Mouse (Mus musculus) midbrain, postnatal 0 days (tissue): ENCODE measurements around the gene Stk16. TPM values are rescaled to one million over a fixed set of nuclear protein-coding genes. Genes with fewer than 3 reads are reported as not detected.

ENCODE experiments used
- ATAC-seq: fragments of 200-750 bp; cut with Nextera tagmentation; 2 replicates; pipeline ENCODE4 v1.8.0; 2017; ENCODE audit warnings: moderate number of reproducible peaks, mild to moderate bottlenecking, moderate TSS enrichment, moderate library complexity; ENCODE audit not compliant: low FRiP score
- DNase-seq: peaks from one replicate; pipeline ENCODE4 v3.0.0-alpha.2; 2015; ENCODE audit warnings: low spot score
- H3K27ac ChIP-seq: fragments of 300-500 bp; sonication (generic); 2 replicates; pipeline ENCODE4 v1.5.1; 2014; ENCODE audit warnings: low read depth, mild to moderate bottlenecking, low read length, mixed read lengths
- H3K27me3 ChIP-seq: fragments of 300-500 bp; sonication (generic); 2 replicates; pipeline ENCODE4 v1.6.1; 2014; ENCODE audit warnings: low read length, control low read depth, mixed read lengths; ENCODE audit not compliant: insufficient read depth
- H3K36me3 ChIP-seq: fragments of 300-500 bp; sonication (generic); 2 replicates; pipeline ENCODE4 v1.6.1; 2014; ENCODE audit warnings: low read length, control low read depth, mixed read lengths; ENCODE audit not compliant: insufficient read depth
- H3K4me1 ChIP-seq: fragments of 300-500 bp; sonication (generic); 2 replicates; pipeline ENCODE4 v1.6.1; 2014; ENCODE audit warnings: mild to moderate bottlenecking, control low read depth, antibody characterized with exemption, low read length, mixed read lengths; ENCODE audit not compliant: insufficient read depth
- H3K4me2 ChIP-seq: fragments of 300-500 bp; sonication (generic); 2 replicates; pipeline ENCODE4 v1.6.1; 2014; ENCODE audit warnings: low read depth, mild to moderate bottlenecking, low read length, mixed read lengths; ENCODE audit not compliant: poor library complexity, severe bottlenecking
- H3K4me3 ChIP-seq: fragments of 300-500 bp; sonication (generic); 2 replicates; pipeline ENCODE4 v1.5.1; 2014; ENCODE audit warnings: low read depth, mild to moderate bottlenecking, low read length, moderate library complexity
- H3K9ac ChIP-seq: fragments of 300-500 bp; sonication (generic); replicated peaks from 2 replicates; pipeline ENCODE4 v1.6.1; 2014; ENCODE audit warnings: mild to moderate bottlenecking, low read length, moderate library complexity, mixed read lengths; ENCODE audit not compliant: poor library complexity, severe bottlenecking
- H3K9me3 ChIP-seq: fragments of 300-500 bp; sonication (generic); 2 replicates; pipeline ENCODE4 v1.6.1; 2016; ENCODE audit warnings: low read length, control low read depth
- CTCF ChIP-seq: IDR thresholded peaks from 2 replicates; pipeline ENCODE4 v1.5.1; 2016; ENCODE audit warnings: antibody characterized with exemption, mild to moderate bottlenecking
- WGBS: fragments of 180-500 bp; shearing (Covaris S2); extraction: QIAGEN DNeasy Blood & Tissue Kit; methylation state at CpG from one replicate; pipeline ENCODE4 v1.1.7; 2014; 5-methylcytosine and 5-hydroxymethylcytosine counted together
- polyA plus RNA-seq: library from polyadenylated mRNA; unstranded; fragments of >200 nt; fragmentation: Nextera tagmentation; extraction: Ambion mirVana; gene quantifications from 2 replicates; pipeline ENCODE4 v1.2.1, GENCODE M21; 2015
- total RNA-seq: library from RNA; depleted of rRNA; stranded (reverse); fragments of >200 nt; gene quantifications from 2 replicates; pipeline ENCODE4 v1.2.3, GENCODE M21; 2014

Stk16 gene
- total and polyA plus RNA-seq, 2 experiments from 2014 or later, result 111 to 130 TPM

DNA sequence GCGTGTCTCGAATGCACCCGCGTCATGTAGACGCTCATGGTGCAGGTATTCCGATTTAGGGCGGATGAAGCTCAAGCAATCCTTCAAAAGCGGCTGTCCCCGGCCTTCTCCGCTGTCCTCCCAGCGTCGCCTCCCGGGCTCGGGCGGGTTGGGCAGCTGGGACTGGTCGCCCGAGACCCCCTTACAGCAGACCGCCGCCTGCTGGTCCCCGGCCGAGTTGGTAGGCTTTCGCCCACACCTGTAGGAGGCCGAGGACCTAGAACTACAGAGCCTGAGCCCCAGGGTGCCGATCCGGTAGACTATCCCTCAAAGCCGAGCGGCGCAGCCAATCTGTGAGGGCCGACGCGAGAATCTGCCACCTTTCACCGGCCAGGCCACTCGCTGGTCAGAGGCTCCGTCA lies 8.9 kb downstream of the Stk16 start, which contains the start of gene Tuba4a:
Tuba4a (minus strand) TSS at position 335 of the 400 bp plus-strand sequence.
- WGBS, result 1% methylated on average over 31 of the region's 34 CpGs
- H3K4me1 ChIP-seq, result 0 out of 2 replicates have a peak, but pooled peaks cover 4% of the 10 kb centered on the region
- peak within 1 kb of the TSS; percentile 99 for H3K4me2 ChIP-seq
- no peaks in the 10 kb centered on the region for H3K9me3 ChIP-seq
- H3K9ac ChIP-seq, result peak within 1 kb of the TSS; percentile 73
- peaks cover 12% of the 10 kb centered on the region for H3K27me3 ChIP-seq
- peak; percentile 31 for DNase-seq
- H3K27ac ChIP-seq, result no peak within 1 kb of the TSS
- TF ChIP-seq CTCF, result peak; percentile 39; the same call in 1 of the 2 replicates
- peak; percentile 60 for ATAC-seq
- peak within 1 kb of the TSS; percentile 61 for H3K4me3 ChIP-seq
- peaks cover 7% of the 10 kb centered on the region; the same call in 1 of the 2 replicates for H3K36me3 ChIP-seq

DNA sequence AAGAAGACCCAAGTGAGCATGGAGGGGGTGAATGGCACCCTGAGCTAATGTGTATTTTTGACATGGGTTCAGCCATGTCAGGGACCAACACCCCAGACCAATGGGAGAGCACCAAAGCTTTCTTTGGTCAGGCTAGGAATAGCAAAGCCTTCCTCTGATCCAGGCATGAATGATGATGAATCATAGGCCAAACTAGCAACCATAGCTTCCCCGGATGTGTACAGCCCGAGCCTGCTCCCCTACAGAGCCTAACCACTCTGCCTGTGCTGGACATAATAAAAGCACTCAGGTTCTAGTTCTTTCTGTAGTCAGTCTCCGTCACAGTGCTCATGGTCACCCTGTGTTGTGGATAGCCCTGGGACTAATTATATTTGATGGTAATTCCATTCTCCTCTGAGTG lies 10.9 kb downstream of the Stk16 start:
- H3K4me1 ChIP-seq, result 0 out of 2 replicates have a peak, but pooled peaks cover 4% of the 10 kb centered on the region
- TF ChIP-seq CTCF, result no peak
- ATAC-seq (no peak), DNase-seq (no peak)
- H3K27me3 ChIP-seq, result peaks cover 12% of the 10 kb centered on the region
- H3K9ac ChIP-seq, result no peak overlapping the region
- no peak overlapping the region for H3K27ac ChIP-seq
- no peak overlapping the region for H3K4me3 ChIP-seq
- H3K4me2 ChIP-seq, result no peak overlapping the region
- WGBS, result 86% methylated on average over 3 of the region's 3 CpGs
- H3K36me3 ChIP-seq, result no peaks in the 10 kb centered on the region
- H3K9me3 ChIP-seq, result no peaks in the 10 kb centered on the region

DNA sequence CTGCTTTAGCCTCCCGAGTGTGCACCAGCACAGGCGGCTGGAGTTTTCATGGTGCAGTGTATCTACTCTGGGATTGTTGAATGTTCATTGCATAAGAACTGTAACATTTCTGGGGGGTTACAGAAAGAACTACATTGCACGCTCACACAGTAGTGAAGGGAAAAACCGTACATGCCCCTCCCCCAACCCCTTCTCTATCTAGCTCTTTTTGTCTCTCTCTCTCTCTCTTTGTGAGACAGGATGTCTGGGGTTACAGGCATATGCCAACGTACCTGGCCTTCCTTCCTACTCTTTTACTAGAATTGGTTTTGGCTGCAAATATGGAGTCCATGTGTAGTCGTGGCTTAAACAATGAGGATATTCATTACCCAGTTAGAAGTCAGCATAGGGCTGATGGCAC lies 12.3 kb downstream of the Stk16 start:
- no peak for ATAC-seq
- no peaks in the 10 kb centered on the region for H3K9me3 ChIP-seq
- H3K36me3 ChIP-seq, result no peaks in the 10 kb centered on the region
- H3K9ac ChIP-seq, result no peak overlapping the region
- no peak for TF ChIP-seq CTCF
- H3K4me2 ChIP-seq, result no peak overlapping the region
- 0 out of 2 replicates have a peak, but pooled peaks cover 4% of the 10 kb centered on the region for H3K4me1 ChIP-seq
- no peak overlapping the region for H3K27ac ChIP-seq
- no peak for DNase-seq
- peaks cover 12% of the 10 kb centered on the region for H3K27me3 ChIP-seq
- 76% methylated on average over 6 of the region's 6 CpGs for WGBS
- no peak overlapping the region for H3K4me3 ChIP-seq

DNA sequence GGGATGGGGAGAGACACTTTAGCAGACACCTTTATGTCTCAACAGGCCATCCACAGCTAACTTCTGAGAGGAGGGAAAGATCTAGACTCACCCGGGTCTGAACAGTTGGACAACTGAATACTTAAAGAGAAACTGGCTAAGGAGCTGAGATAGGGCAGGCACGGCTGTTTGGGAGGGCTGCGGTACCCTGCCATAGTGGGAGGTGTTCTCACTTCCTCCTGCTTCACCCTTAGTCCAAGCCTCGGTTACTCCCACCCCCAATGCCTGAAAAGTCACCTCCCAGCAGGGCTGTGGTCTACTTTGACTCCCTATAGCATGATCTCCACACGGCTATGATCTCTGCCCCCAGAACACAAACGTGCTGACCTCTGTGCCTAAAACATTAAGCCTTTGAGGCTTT lies 12.9 kb downstream of the Stk16 start:
- no peaks in the 10 kb centered on the region for H3K36me3 ChIP-seq
- DNase-seq, result no peak
- no peak overlapping the region for H3K27ac ChIP-seq
- H3K27me3 ChIP-seq, result peaks cover 12% of the 10 kb centered on the region
- no peak overlapping the region for H3K4me2 ChIP-seq
- 65% methylated on average over 6 of the region's 6 CpGs for WGBS
- no peak overlapping the region for H3K9ac ChIP-seq
- ATAC-seq, result no peak
- no peak for TF ChIP-seq CTCF
- H3K4me3 ChIP-seq, result no peak overlapping the region
- H3K9me3 ChIP-seq, result no peaks in the 10 kb centered on the region
- H3K4me1 ChIP-seq, result 0 out of 2 replicates have a peak, but pooled peaks cover 4% of the 10 kb centered on the region

DNA sequence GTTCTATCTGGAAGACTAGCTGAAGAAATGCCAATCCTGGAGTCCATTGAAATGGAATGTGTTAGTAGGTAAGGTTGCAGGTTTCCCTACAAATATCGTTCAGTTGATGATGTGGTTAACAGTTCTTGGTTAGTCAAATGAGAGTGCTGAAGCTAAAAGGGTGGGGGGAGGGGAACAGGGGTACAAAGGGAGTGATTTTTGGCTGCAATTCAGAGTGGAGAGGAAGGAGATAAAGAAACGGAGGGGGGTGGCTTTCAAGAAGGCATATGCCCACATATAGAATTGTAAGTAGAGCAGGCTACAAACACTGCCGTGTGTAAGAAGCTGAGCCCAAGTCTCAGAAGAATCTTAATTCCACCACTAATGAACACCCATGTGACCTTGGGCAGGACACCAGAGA lies 14.8 kb downstream of the Stk16 start:
- Histone ChIP-seq H3K9me3 (no peaks in the 10 kb centered on the region), H3K4me1 (no peaks in the 10 kb centered on the region), H3K4me2 (no peak overlapping the region), H3K27ac (no peak overlapping the region), H3K27me3 (peaks cover 12% of the 10 kb centered on the region), H3K36me3 (no peaks in the 10 kb centered on the region), H3K9ac (no peak overlapping the region), H3K4me3 (no peak overlapping the region)
- no peak for DNase-seq
- no peak for ATAC-seq
- no peak for TF ChIP-seq CTCF
- 55% methylated on average over 3 of the region's 3 CpGs for WGBS

DNA sequence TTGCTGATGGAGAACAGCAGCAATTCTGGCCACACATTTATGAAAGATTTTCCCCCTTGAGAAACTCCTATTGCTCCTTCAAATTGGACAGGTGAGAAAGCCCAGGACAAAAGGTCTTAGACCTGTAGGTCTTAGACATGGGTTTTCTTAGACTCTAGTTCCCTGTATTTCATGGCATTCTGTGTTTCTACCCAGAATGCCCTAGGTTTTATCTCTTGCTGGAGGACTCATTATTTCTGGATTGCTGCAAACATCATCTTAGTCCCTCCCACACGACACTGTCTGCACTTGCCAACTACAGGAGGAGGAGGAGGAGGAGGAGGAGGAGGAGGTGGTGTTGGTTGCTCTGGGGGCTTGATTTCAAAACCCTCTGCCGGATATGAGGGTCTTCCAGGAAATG lies 15.5 kb downstream of the Stk16 start:
- no peak overlapping the region for H3K27ac ChIP-seq
- H3K4me1 ChIP-seq, result no peaks in the 10 kb centered on the region
- H3K9me3 ChIP-seq, result no peaks in the 10 kb centered on the region
- peaks cover 5% of the 10 kb centered on the region for H3K27me3 ChIP-seq
- WGBS, result 70% methylated on average over 2 of the region's 2 CpGs
- no peak overlapping the region for H3K4me2 ChIP-seq
- no peak overlapping the region for H3K4me3 ChIP-seq
- no peaks in the 10 kb centered on the region for H3K36me3 ChIP-seq
- DNase-seq, result no peak
- ATAC-seq, result no peak
- no peak for TF ChIP-seq CTCF
- no peak overlapping the region for H3K9ac ChIP-seq
